In the genomic region with DNA sequence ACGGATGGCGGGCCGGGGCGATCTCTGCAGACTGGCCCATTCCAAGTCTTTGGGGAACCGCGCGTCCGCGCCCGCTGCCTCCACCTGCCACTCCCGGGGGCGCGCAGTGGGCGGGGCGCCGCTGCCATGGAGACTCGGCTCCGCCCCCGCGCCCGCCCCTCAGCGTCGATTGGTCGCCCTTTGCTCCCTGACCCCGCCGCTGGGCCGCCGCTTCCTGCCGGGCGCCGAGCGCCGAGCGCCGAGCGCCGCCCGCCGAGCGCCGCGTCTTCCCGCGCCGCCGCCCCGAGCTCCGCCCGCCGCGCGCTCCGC, we compare ENCODE assay signal across 7 mouse cellular contexts. TPM values are rescaled to one million over a fixed set of nuclear protein-coding genes. Genes with fewer than 3 reads are reported as not detected.
DNase-seq lines count a peak whose midpoint lies in the region; ATAC-seq and TF ChIP-seq lines count a peak whose summit lies in the region.

A gene (plus strand): TSS at position 216 of the 309 bp plus-strand sequence.

- WGBS in limb, embryonic 10.5 days = 9% methylated on average over 53 of the region's 53 CpGs
- 2% methylated on average over 22 of the region's 53 CpGs for WGBS in midbrain, embryonic 12.5 days
- 1% methylated on average over 46 of the region's 53 CpGs for WGBS in small intestine, adult 2 months

- peak; percentile 94 for DNase-seq in adrenal gland, postnatal 14 days
- peak; percentile 87 for DNase-seq in embryo, embryonic 9.5 days (ENCODE audit: extremely low spot score)
- DNase-seq in heart, adult 11 months = peak; percentile 99
- peak; percentile 93 for DNase-seq in kidney, adult 18-20 months
- DNase-seq in limb, embryonic 10.5 days (ENCODE audit: low spot score) = peak; percentile 92

- peak within 1 kb of the TSS; percentile 92 for H3K27ac ChIP-seq in limb, embryonic 10.5 days
- peak within 1 kb of the TSS; percentile 79 for H3K27ac ChIP-seq in midbrain, embryonic 12.5 days (replicated peaks)
- H3K27ac ChIP-seq in small intestine, adult 2 months (ENCODE audit: insufficient read depth, low read depth, low read length) = peak within 1 kb of the TSS; percentile 44

- H3K9me3 ChIP-seq in limb, embryonic 10.5 days (replicated peaks) = no peaks in the 10 kb centered on the region
- no peaks in the 10 kb centered on the region for H3K9me3 ChIP-seq in midbrain, embryonic 12.5 days

- no peaks in the 10 kb centered on the region for H3K36me3 ChIP-seq in limb, embryonic 10.5 days
- H3K36me3 ChIP-seq in midbrain, embryonic 12.5 days = no peaks in the 10 kb centered on the region
- no peaks in the 10 kb centered on the region for H3K36me3 ChIP-seq in small intestine, adult 2 months (ENCODE audit: control insufficient read depth, insufficient read depth, low read length)

- peak within 1 kb of the TSS; percentile 92 for H3K9ac ChIP-seq in midbrain, embryonic 12.5 days (replicated peaks)

- TF ChIP-seq POLR2A in small intestine, adult 2 months (IDR thresholded peaks at IDR 0.05; ENCODE audit: low read depth, low read length) = no peak

- peak; percentile 83 for ATAC-seq in midbrain, embryonic 12.5 days (ENCODE audit: low FRiP score, low read depth)

- H3K4me3 ChIP-seq in limb, embryonic 10.5 days = peak within 1 kb of the TSS; percentile 93
- H3K4me3 ChIP-seq in midbrain, embryonic 12.5 days = peak within 1 kb of the TSS; percentile 95
- H3K4me3 ChIP-seq in small intestine, adult 2 months (ENCODE audit: low read depth, low read length) = peak within 1 kb of the TSS; percentile 84

- no peak for TF ChIP-seq CTCF in small intestine, adult 2 months (IDR thresholded peaks at IDR 0.05; ENCODE audit: extremely low read depth, insufficient read length, insufficient replicate concordance, low read depth, low read length)

- peaks cover 39% of the 10 kb centered on the region for H3K4me1 ChIP-seq in limb, embryonic 10.5 days
- H3K4me1 ChIP-seq in midbrain, embryonic 12.5 days = peaks cover 39% of the 10 kb centered on the region
- H3K4me1 ChIP-seq in small intestine, adult 2 months (ENCODE audit: control insufficient read depth, insufficient read depth, insufficient read length, low read length) = peaks cover 17% of the 10 kb centered on the region; the same call in 1 of the 2 replicates

- H3K27me3 ChIP-seq in limb, embryonic 10.5 days (ENCODE audit: low read depth, poor library complexity, severe bottlenecking) = 0 out of 2 replicates have a peak, but pooled peaks cover 3% of the 10 kb centered on the region
- H3K27me3 ChIP-seq in midbrain, embryonic 12.5 days = no peaks in the 10 kb centered on the region
- H3K27me3 ChIP-seq in small intestine, adult 2 months (ENCODE audit: control insufficient read depth, insufficient read depth, low read length) = no peaks in the 10 kb centered on the region

- peak within 1 kb of the TSS; percentile 97 for H3K4me2 ChIP-seq in midbrain, embryonic 12.5 days (replicated peaks)

RNA-seq across cellular contexts. Expression of the gene that starts here (rescaled TPM):
- 45.4 and 57.5 TPM in 2 replicates for total RNA-seq in adrenal gland, postnatal 14 days (2021)
- 35.0 and 43.7 TPM in 2 replicates for polyA plus RNA-seq in limb, embryonic 10.5 days (2016; fragmentation: Nextera tagmentation; extraction: Ambion mirVana)
- 80.7 and 86.2 TPM in 2 replicates for polyA plus RNA-seq in midbrain, embryonic 12.5 days (2016; fragmentation: Nextera tagmentation; extraction: Ambion mirVana)
- polyA plus RNA-seq in small intestine, adult 2 months (2012; rRNA removed) = 8.1 and 9.4 TPM in 2 replicates

Comparison
In these comparisons a context has a peak if more than half of its experiments do, and no peak if none do; other contexts are left out.
1. Peak in every context shown above with its lines: DNase-seq, ATAC-seq, H3K4me3 ChIP-seq and H3K27ac ChIP-seq.